Mouse (Mus musculus): ENCODE measurements around the gene Bri3.

- TF ChIP-seq GATA1 (IDR thresholded peaks at IDR 0.05; ENCODE audit: low read length): no peak
- TF ChIP-seq TAL1 (IDR thresholded peaks at IDR 0.05; ENCODE audit: low read length): no peak
Measured at GRCm38 (mm10) chr5:144253212-144253611, 9.0 kb downstream of the Bri3 start.

Data from erythroblast, embryonic 14.5 days (primary cell).